Comparison of ENCODE assay signal across 8 mouse cellular contexts in the genomic region with DNA sequence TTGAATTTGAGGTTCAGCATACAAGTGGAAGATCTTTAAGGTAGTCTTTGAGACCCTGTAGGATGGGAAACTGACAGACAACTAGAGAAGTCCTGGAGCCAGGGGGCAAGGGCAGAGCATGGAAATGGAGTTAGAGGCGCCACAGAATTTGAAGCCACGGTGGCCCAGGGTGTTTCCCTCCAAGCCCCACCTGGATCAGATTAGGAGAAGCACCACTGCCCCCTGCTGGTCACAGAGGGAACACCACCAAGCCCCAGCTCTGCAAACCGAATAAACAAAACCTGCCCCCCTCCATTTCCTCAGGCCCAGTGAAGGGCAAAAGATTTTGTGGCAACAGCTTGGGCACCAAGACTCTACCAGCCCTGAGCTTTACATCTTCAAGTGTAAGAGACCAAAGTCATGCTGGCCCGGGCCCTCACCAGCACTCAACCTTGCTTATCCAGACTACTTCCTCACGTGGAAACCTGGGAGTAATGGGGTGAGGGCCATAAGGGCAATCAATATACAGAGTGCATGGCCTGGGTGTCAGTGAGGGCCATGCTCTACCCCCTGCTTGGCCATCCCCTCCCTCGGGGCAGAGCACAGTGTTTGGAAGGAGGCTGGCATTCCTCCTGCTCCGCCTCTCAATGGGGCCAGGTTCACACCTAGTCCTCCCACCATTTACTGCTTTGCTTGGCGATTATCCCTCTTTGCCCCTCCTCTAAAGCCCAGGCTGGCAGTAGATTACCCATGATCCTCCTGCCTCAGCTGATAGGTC. TPM values are rescaled to one million over a fixed set of nuclear protein-coding genes. Genes with fewer than 3 reads are reported as not detected.
DNase-seq lines count a peak whose midpoint lies in the region; ATAC-seq and TF ChIP-seq lines count a peak whose summit lies in the region.

No protein-coding gene starts in this region.

- TF ChIP-seq CTCF in E14TG2a.4 (conservative IDR thresholded peaks at IDR 0.05; ENCODE audit: low read length) = peak; percentile 98
- peak; percentile 90 for TF ChIP-seq CTCF in kidney, postnatal 0 days (IDR thresholded peaks at IDR 0.05; ENCODE audit: low read depth)
- TF ChIP-seq CTCF in lung, adult 2 months (IDR thresholded peaks at IDR 0.05; ENCODE audit: insufficient read depth, low read length) = peak; percentile 91

- H3K36me3 ChIP-seq in E14TG2a.4 (ENCODE audit: insufficient read depth, low read length) = peaks cover 42% of the 10 kb centered on the region
- H3K36me3 ChIP-seq in heart, embryonic 14.5 days (ENCODE audit: control insufficient read depth, insufficient read depth, low read length) = no peaks in the 10 kb centered on the region
- no peaks in the 10 kb centered on the region for H3K36me3 ChIP-seq in kidney, postnatal 0 days (ENCODE audit: insufficient read depth, low read length)
- peaks cover 7% of the 10 kb centered on the region for H3K36me3 ChIP-seq in neural tube, embryonic 15.5 days

- peak overlapping the region; percentile 57 for H3K4me2 ChIP-seq in heart, embryonic 14.5 days (ENCODE audit: low read length)
- H3K4me2 ChIP-seq in kidney, postnatal 0 days (ENCODE audit: low read length) = peak overlapping the region; percentile 53
- H3K4me2 ChIP-seq in neural tube, embryonic 15.5 days = peak overlapping the region; percentile 49

- ATAC-seq in heart, embryonic 14.5 days (ENCODE audit: insufficient number of reproducible peaks, insufficient read depth, low FRiP score, low read depth) = peak; percentile 35; the same call in 1 of the 2 replicates
- ATAC-seq in kidney, postnatal 0 days (replicated peaks; ENCODE audit: low FRiP score, low read depth) = peak; percentile 61
- peak; percentile 49; the same call in 1 of the 2 replicates for ATAC-seq in neural tube, embryonic 15.5 days (ENCODE audit: low FRiP score)

- 19% methylated on average over 8 of the region's 8 CpGs for WGBS in heart, embryonic 14.5 days
- WGBS in kidney, postnatal 0 days = 20% methylated on average over 8 of the region's 8 CpGs
- 23% methylated on average over 8 of the region's 8 CpGs for WGBS in lung, adult 2 months
- 15% methylated on average over 8 of the region's 8 CpGs for WGBS in neural tube, embryonic 15.5 days

- no peaks in the 10 kb centered on the region for H3K27me3 ChIP-seq in E14TG2a.4 (ENCODE audit: insufficient read depth, low read length)
- H3K27me3 ChIP-seq in heart, embryonic 14.5 days (ENCODE audit: control insufficient read depth, insufficient read depth, low read length) = peaks cover 16% of the 10 kb centered on the region
- H3K27me3 ChIP-seq in kidney, postnatal 0 days (ENCODE audit: insufficient read depth, low read length) = no peaks in the 10 kb centered on the region
- no peaks in the 10 kb centered on the region for H3K27me3 ChIP-seq in neural tube, embryonic 15.5 days (replicated peaks)

- peak overlapping the region; percentile 74 for H3K4me3 ChIP-seq in E14TG2a.4 (replicated peaks; ENCODE audit: low read length)
- no peak overlapping the region; a peak in 1 of 4 replicates for H3K4me3 ChIP-seq in heart, embryonic 14.5 days (ENCODE audit: control insufficient read depth in 1 of 2, insufficient read depth in 1 of 2, low read depth in 1 of 2, low read length in 2 of 2)
- H3K4me3 ChIP-seq in kidney, postnatal 0 days (replicated peaks; ENCODE audit: low read depth, low read length) = no peak overlapping the region
- no peak overlapping the region for H3K4me3 ChIP-seq in lung, adult 2 months (replicated peaks; ENCODE audit: extremely low read depth, low read depth, low read length)
- no peak overlapping the region for H3K4me3 ChIP-seq in neural tube, embryonic 15.5 days (replicated peaks)

- TF ChIP-seq POLR2A in lung, adult 2 months (IDR thresholded peaks at IDR 0.05; ENCODE audit: borderline replicate concordance, extremely low read depth, low read depth, low read length) = no peak

- peaks cover 100% of the 10 kb centered on the region for H3K4me1 ChIP-seq in E14TG2a.4 (replicated peaks; ENCODE audit: low read depth, low read length)
- H3K4me1 ChIP-seq in heart, embryonic 14.5 days (ENCODE audit: control insufficient read depth in 2 of 2, insufficient read depth in 2 of 2, low read length in 2 of 2) = peaks cover 6 to 19% of the 10 kb centered on the region in 2 experiments
- H3K4me1 ChIP-seq in kidney, postnatal 0 days (replicated peaks; ENCODE audit: insufficient read depth, low read length) = peaks cover 11% of the 10 kb centered on the region
- no peaks in the 10 kb centered on the region for H3K4me1 ChIP-seq in lung, adult 2 months (ENCODE audit: control insufficient read depth, insufficient read depth, low read length)
- peaks cover 71% of the 10 kb centered on the region for H3K4me1 ChIP-seq in neural tube, embryonic 15.5 days

- H3K27ac ChIP-seq in heart, embryonic 14.5 days (replicated peaks in 1 of 2; ENCODE audit: control insufficient read depth in 1 of 2, insufficient read depth in 1 of 2, low read depth in 2 of 2, low read length in 2 of 2) = no peak overlapping the region
- H3K27ac ChIP-seq in kidney, postnatal 0 days = no peak overlapping the region
- H3K27ac ChIP-seq in neural tube, embryonic 15.5 days (replicated peaks) = peak overlapping the region; percentile 87

- no peak overlapping the region for H3K9ac ChIP-seq in heart, embryonic 14.5 days (ENCODE audit: low read length)
- 0 out of 2 replicates have a peak overlapping the region, but pooled peaks have one; percentile 1 for H3K9ac ChIP-seq in kidney, postnatal 0 days (ENCODE audit: low read depth, low read length)
- H3K9ac ChIP-seq in neural tube, embryonic 15.5 days (replicated peaks) = peak overlapping the region; percentile 45

- DNase-seq in adrenal gland, adult 2 months = peak; percentile 54
- DNase-seq in embryo, embryonic 11 days = peak; percentile 85
- peak; percentile 83 for DNase-seq in kidney, postnatal 0 days (ENCODE audit: low spot score)
- peak; percentile 59 for DNase-seq in lung, adult 2 months
- DNase-seq in yolk sac, embryonic 10.5 days (ENCODE audit: low spot score) = peak; percentile 45

- no peaks in the 10 kb centered on the region for H3K9me3 ChIP-seq in E14TG2a.4 (ENCODE audit: low read length)
- H3K9me3 ChIP-seq in heart, embryonic 14.5 days (ENCODE audit: control insufficient read depth, low read length) = no peaks in the 10 kb centered on the region
- H3K9me3 ChIP-seq in kidney, postnatal 0 days (replicated peaks; ENCODE audit: low read length) = no peaks in the 10 kb centered on the region
- no peaks in the 10 kb centered on the region for H3K9me3 ChIP-seq in neural tube, embryonic 15.5 days (replicated peaks)

RNA-seq across cellular contexts. Expression of a gene that starts 12.7 kb away (rescaled TPM):
- 1 to 10 TPM; 6.3 to 7.3 TPM for total RNA-seq in adrenal gland, adult 2 months (2021)
- 3.0 and 4.2 TPM in 2 replicates for polyA plus RNA-seq in adrenal gland, adult 2 months (2012; rRNA removed)
- polyA plus RNA-seq in heart, embryonic 14.5 days (2014; fragmentation: Nextera tagmentation; extraction: Ambion mirVana) = 2.6 and 3.0 TPM in 2 replicates
- 2.0 and 2.4 TPM in 2 replicates for polyA plus RNA-seq in kidney, postnatal 0 days (2015; fragmentation: Nextera tagmentation; extraction: Ambion mirVana)
- 1.7 and 2.3 TPM in 2 replicates for polyA plus RNA-seq in lung, adult 2 months (2012; rRNA removed)
- polyA plus RNA-seq in neural tube, embryonic 15.5 days (2015; fragmentation: Nextera tagmentation; extraction: Ambion mirVana) = 20.3 and 24.5 TPM in 2 replicates

RNA-seq across cellular contexts. Expression of a gene that starts 15.2 kb away (rescaled TPM):
- total RNA-seq in adrenal gland, adult 2 months (2021) = 10 to 100 TPM; 11.6 to 21.6 TPM
- polyA plus RNA-seq in adrenal gland, adult 2 months (2012; rRNA removed) = 6.0 and 6.7 TPM in 2 replicates
- 12.8 and 15.1 TPM in 2 replicates for polyA plus RNA-seq in heart, embryonic 14.5 days (2014; fragmentation: Nextera tagmentation; extraction: Ambion mirVana)
- polyA plus RNA-seq in kidney, postnatal 0 days (2015; fragmentation: Nextera tagmentation; extraction: Ambion mirVana) = 20.8 and 21.6 TPM in 2 replicates
- polyA plus RNA-seq in lung, adult 2 months (2012; rRNA removed) = 5.2 and 9.2 TPM in 2 replicates
- 27.9 and 31.6 TPM in 2 replicates for polyA plus RNA-seq in neural tube, embryonic 15.5 days (2015; fragmentation: Nextera tagmentation; extraction: Ambion mirVana)

RNA-seq across cellular contexts. Expression of a gene that starts 27.0 kb away (rescaled TPM):
- total RNA-seq in adrenal gland, adult 2 months (2021) = 10 to 100 TPM; 21.9 to 24.8 TPM
- polyA plus RNA-seq in adrenal gland, adult 2 months (2012; rRNA removed) = 27.3 and 30.3 TPM in 2 replicates
- 7.6 and 8.6 TPM in 2 replicates for polyA plus RNA-seq in heart, embryonic 14.5 days (2014; fragmentation: Nextera tagmentation; extraction: Ambion mirVana)
- polyA plus RNA-seq in kidney, postnatal 0 days (2015; fragmentation: Nextera tagmentation; extraction: Ambion mirVana) = 15.8 and 16.8 TPM in 2 replicates
- 23.8 and 30.8 TPM in 2 replicates for polyA plus RNA-seq in lung, adult 2 months (2012; rRNA removed)
- polyA plus RNA-seq in neural tube, embryonic 15.5 days (2015; fragmentation: Nextera tagmentation; extraction: Ambion mirVana) = 6.2 and 12.4 TPM in 2 replicates

RNA-seq across cellular contexts. Expression of a gene that starts 37.3 kb away (rescaled TPM):
- total RNA-seq in adrenal gland, adult 2 months (2021) = 1 to 10 TPM; 2.5 to 3.0 TPM
- 4.0 and 6.8 TPM in 2 replicates for polyA plus RNA-seq in adrenal gland, adult 2 months (2012; rRNA removed)
- polyA plus RNA-seq in heart, embryonic 14.5 days (2014; fragmentation: Nextera tagmentation; extraction: Ambion mirVana) = 0.05 and 0.18 TPM in 2 replicates
- polyA plus RNA-seq in kidney, postnatal 0 days (2015; fragmentation: Nextera tagmentation; extraction: Ambion mirVana) = 0.30 and 0.34 TPM in 2 replicates
- 0.32 and 0.43 TPM in 2 replicates for polyA plus RNA-seq in lung, adult 2 months (2012; rRNA removed)
- 30.6 and 37.0 TPM in 2 replicates for polyA plus RNA-seq in neural tube, embryonic 15.5 days (2015; fragmentation: Nextera tagmentation; extraction: Ambion mirVana)
